Mouse (Mus musculus): Measurements from ENCODE around the gene C5ar2.

DNA sequence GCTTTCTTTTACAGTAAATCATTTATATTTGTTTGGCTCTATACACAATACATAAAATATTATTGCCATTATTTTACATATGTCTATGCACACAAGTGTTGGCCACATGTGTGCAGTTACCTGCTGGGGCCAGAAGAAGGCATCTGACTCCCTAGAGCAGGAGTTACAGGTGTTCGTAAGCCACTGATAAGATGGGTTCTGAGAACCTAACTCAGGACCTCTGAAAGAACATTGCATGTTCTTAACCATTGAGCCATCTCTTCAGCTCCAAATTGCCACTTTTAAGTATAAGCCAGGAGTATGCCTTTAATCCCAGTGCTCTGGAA, 3.0 kb downstream of the C5ar2 start:
- TF ChIP-seq CTCF (IDR thresholded peaks at IDR 0.05), result no peak
- TF ChIP-seq EP300 (IDR thresholded peaks at IDR 0.05), result no peak

Data from lung, postnatal 0 days (tissue).